Mouse (Mus musculus) midbrain, embryonic 14.5 days (tissue): ENCODE results near the gene Gamt. TPM values are rescaled to one million over a fixed set of nuclear protein-coding genes. Genes with fewer than 3 reads are reported as not detected.

ENCODE experiments used
- ATAC-seq: fragments of 200-750 bp; cut with Nextera tagmentation; 2 replicates; pipeline ENCODE4 v1.8.0; 2017; ENCODE audit warnings: moderate number of reproducible peaks, moderate library complexity; ENCODE audit not compliant: low FRiP score, low TSS enrichment
- DNase-seq: peaks from one replicate; pipeline ENCODE4 v3.0.0-alpha.2; 2015
- H3K27ac ChIP-seq: fragments of 300-500 bp; sonication (generic); replicated peaks from 2 replicates; pipeline ENCODE4 v1.5.1; 2014; ENCODE audit warnings: mild to moderate bottlenecking, low read depth, low read length, moderate library complexity
- H3K27me3 ChIP-seq: fragments of 300-500 bp; sonication (generic); 2 replicates; pipeline ENCODE4 v1.6.1; 2014; ENCODE audit warnings: low read length, control low read depth, mixed read lengths; ENCODE audit not compliant: control insufficient read depth, insufficient read depth
- H3K36me3 ChIP-seq: fragments of 300-500 bp; sonication (generic); 2 replicates; pipeline ENCODE4 v1.6.1; 2014; ENCODE audit warnings: low read length, control low read depth; ENCODE audit not compliant: control insufficient read depth, insufficient read depth
- H3K4me1 ChIP-seq: fragments of 300-500 bp; sonication (generic); 2 replicates; pipeline ENCODE4 v1.6.1; 2014; ENCODE audit warnings: mild to moderate bottlenecking, antibody characterized with exemption, low read length, control low read depth; ENCODE audit not compliant: control insufficient read depth, insufficient read depth
- H3K4me2 ChIP-seq: fragments of 300-500 bp; sonication (generic); 2 replicates; pipeline ENCODE4 v1.6.1; 2014; ENCODE audit warnings: mild to moderate bottlenecking, low read length, moderate library complexity
- H3K4me3 ChIP-seq: fragments of 300-500 bp; sonication (generic); replicated peaks from 2 replicates; pipeline ENCODE4 v1.5.1; 2014; ENCODE audit warnings: low read depth, low read length
- H3K9ac ChIP-seq: fragments of 300-500 bp; sonication (generic); replicated peaks from 2 replicates; pipeline ENCODE4 v1.6.1; 2014; ENCODE audit warnings: mild to moderate bottlenecking, low read length, moderate library complexity
- H3K9me3 ChIP-seq: fragments of 300-500 bp; sonication (generic); 2 replicates; pipeline ENCODE4 v1.6.1; 2016; ENCODE audit warnings: low read length, control low read depth, mixed read lengths; ENCODE audit not compliant: control insufficient read depth
- WGBS: fragments of 180-500 bp; shearing (Covaris S2); extraction: QIAGEN DNeasy Blood & Tissue Kit; methylation state at CpG from one replicate; pipeline ENCODE4 v1.1.7; 2014; 5-methylcytosine and 5-hydroxymethylcytosine counted together
- polyA plus RNA-seq: library from polyadenylated mRNA; unstranded; fragments of >200 nt; fragmentation: Nextera tagmentation; extraction: Ambion mirVana; gene quantifications from 2 replicates; pipeline ENCODE4 v1.2.1, GENCODE M21; 2014

Gamt gene
- 15.1 and 16.7 TPM in 2 replicates for polyA plus RNA-seq

DNA sequence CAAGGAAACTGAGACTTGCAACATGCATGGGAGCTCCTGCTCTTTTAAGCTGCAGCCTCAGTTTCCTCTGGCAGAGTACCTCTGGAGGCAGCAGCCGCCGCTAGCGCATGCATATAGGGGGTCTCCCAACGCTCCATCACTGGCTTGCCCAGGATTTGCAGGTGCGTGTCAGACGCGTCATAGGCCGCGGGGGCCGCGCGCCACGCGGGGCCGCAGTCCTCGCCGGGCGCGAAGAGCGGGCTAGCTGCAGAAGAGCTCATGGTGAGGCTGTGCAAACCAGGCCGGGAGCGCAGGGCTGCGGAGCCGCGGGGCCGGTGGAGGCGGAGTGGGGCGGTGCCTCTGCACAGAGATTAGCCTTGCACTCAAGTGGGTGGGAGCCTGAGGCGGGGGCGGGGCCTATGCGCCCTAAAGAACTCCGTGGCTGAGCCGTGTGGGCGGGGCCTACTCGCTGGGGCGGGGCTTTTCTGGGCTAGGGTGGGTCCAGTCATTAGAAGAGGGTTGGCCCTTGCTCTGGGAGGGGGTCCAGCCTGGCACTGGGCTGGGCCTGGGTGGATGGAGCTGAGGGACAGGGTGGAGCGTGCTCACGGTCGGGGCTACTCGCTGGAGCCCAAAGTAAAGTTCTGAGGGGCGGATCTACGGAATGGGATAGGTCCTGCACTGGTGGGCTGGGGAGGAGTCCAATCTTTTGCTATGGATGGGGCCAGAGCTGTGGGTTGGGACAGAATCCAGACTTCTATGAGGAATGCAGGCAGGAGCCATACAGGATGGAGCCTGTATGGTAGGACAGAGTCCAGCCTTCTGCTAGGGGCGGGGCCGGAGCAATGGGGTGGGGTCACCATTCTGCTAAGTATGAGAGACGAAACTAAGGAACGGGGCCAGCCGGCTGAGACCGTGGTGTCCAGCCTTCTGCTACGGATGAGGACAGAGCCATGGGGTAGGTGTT, at the start of gene Gamt, which contains the start of gene Dazap1:
Gene Gamt, minus strand, starts transcription at position 371 of the 943 bp plus-strand sequence.
Gene Dazap1, plus strand, starts transcription at position 845 of the 943 bp plus-strand sequence.
- ATAC-seq (peak; percentile 77), DNase-seq (peak; percentile 93)
- Histone ChIP-seq H3K27me3 (no peaks in the 10 kb centered on the region), H3K9me3 (no peaks in the 10 kb centered on the region), H3K4me3 (peak within 1 kb of the TSS; percentile 37), H3K9ac (peak within 1 kb of the TSS; percentile 60), H3K36me3 (peaks cover 29% of the 10 kb centered on the region), H3K4me2 (peak within 1 kb of the TSS; percentile 75), H3K4me1 (peaks cover 27% of the 10 kb centered on the region), H3K27ac (peak within 1 kb of the TSS; percentile 78)
- 1% methylated on average over 49 of the region's 49 CpGs for WGBS

DNA sequence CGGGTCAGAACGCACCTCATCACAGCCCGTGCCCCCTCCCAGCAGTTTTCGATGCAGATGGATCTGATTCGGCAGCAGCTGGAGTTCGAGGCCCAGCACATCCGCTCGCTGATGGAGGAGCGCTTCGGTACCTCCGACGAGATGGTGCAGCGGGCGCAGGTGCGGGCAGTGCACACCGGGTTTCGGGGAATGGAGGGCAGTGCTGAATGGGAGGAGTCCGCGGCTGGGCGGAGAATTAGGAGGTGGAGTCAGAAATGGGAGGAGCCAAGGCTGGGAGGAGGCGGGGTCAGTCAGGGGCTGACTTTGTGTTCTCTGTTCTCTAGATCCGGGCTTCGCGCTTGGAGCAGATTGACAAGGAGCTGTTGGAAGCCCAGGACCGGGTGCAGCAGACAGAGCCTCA, 44.0 kb upstream of the Gamt start:
- H3K4me1 ChIP-seq: peaks cover 35% of the 10 kb centered on the region
- no peak for ATAC-seq
- H3K4me3 ChIP-seq: no peak overlapping the region

DNA sequence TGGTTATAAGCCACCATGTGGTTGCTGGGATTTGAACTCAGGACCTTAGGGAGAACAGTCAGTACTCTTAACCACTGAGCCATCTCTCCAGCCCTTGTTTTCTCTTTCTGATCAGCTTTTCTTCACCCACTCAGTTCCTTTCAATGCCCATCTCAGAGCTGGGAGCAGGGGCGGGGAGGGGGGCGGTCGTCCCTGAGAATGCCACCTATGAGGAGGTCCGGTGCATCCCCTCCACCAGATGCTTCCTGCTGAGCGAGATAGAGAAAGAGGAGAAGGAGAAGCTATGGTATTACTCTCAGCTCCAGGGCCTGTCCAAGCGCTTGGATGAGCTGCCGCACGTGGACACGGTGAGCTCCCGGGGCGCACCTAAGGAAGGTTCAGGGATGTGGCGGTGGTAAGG, 43.6 kb upstream of the Gamt start:
- no peaks in the 10 kb centered on the region for H3K9me3 ChIP-seq
- ATAC-seq (no peak), DNase-seq (no peak)
- H3K4me2 ChIP-seq: peak overlapping the region; percentile 35
- H3K4me1 ChIP-seq: peaks cover 35% of the 10 kb centered on the region
- H3K27ac ChIP-seq: no peak overlapping the region
- WGBS: 51% methylated on average over 12 of the region's 12 CpGs
- peak overlapping the region; percentile 20; the same call in 1 of the 2 replicates for H3K9ac ChIP-seq
- peaks cover 75% of the 10 kb centered on the region for H3K36me3 ChIP-seq
- H3K4me3 ChIP-seq: no peak overlapping the region
- H3K27me3 ChIP-seq: no peaks in the 10 kb centered on the region

More for the DNA sequence above, 44.0 kb upstream of the Gamt start:
- H3K9me3 ChIP-seq: no peaks in the 10 kb centered on the region
- peaks cover 78% of the 10 kb centered on the region for H3K36me3 ChIP-seq
- 40% methylated on average over 25 of the region's 25 CpGs for WGBS
- H3K4me2 ChIP-seq: peak overlapping the region; percentile 35
- no peaks in the 10 kb centered on the region for H3K27me3 ChIP-seq
- H3K9ac ChIP-seq: peak overlapping the region; percentile 20; the same call in 1 of the 2 replicates
- H3K27ac ChIP-seq: no peak overlapping the region
- DNase-seq: no peak

GRCm38 (mm10) chr10:80302471-80302881, 41.7 kb upstream of the Gamt start:
- H3K27ac ChIP-seq: peak overlapping the region; percentile 99
- H3K9ac ChIP-seq: peak overlapping the region; percentile 99
- H3K4me3 ChIP-seq: peak overlapping the region; percentile 89
- DNase-seq (peak; percentile 76), ATAC-seq (no peak)
- 14% methylated on average over 9 of the region's 9 CpGs for WGBS
- no peaks in the 10 kb centered on the region for H3K27me3 ChIP-seq
- H3K4me2 ChIP-seq: peak overlapping the region; percentile 96
- peaks cover 55% of the 10 kb centered on the region for H3K36me3 ChIP-seq
- peaks cover 47% of the 10 kb centered on the region for H3K4me1 ChIP-seq
- no peaks in the 10 kb centered on the region for H3K9me3 ChIP-seq

- Histone ChIP-seq H3K36me3 (peaks cover 51% of the 10 kb centered on the region), H3K27me3 (no peaks in the 10 kb centered on the region)
- WGBS: 48% methylated on average over 5 of the region's 5 CpGs
Measured at GRCm38 (mm10) chr10:80302082-80302355, 41.2 kb upstream of the Gamt start.

GRCm38 (mm10) chr10:80301256-80302081, 40.7 kb upstream of the Gamt start:
- Histone ChIP-seq H3K4me3 (peak overlapping the region; percentile 89), H3K9me3 (no peaks in the 10 kb centered on the region), H3K27ac (peak overlapping the region; percentile 99), H3K36me3 (peaks cover 45% of the 10 kb centered on the region), H3K4me2 (peak overlapping the region; percentile 96), H3K4me1 (peaks cover 57% of the 10 kb centered on the region), H3K9ac (peak overlapping the region; percentile 99), H3K27me3 (no peaks in the 10 kb centered on the region)
- ATAC-seq (no peak), DNase-seq (no peak)
- 63% methylated on average over 10 of the region's 10 CpGs for WGBS

More at GRCm38 (mm10) chr10:80302082-80302355, 41.2 kb upstream of the Gamt start:
- ATAC-seq: no peak
- Histone ChIP-seq H3K4me2 (peak overlapping the region; percentile 96), H3K9ac (peak overlapping the region; percentile 99), H3K4me3 (peak overlapping the region; percentile 89), H3K4me1 (peaks cover 51% of the 10 kb centered on the region), H3K27ac (peak overlapping the region; percentile 99), H3K9me3 (no peaks in the 10 kb centered on the region)
- DNase-seq: no peak

GRCm38 (mm10) chr10:80300672-80301181, 39.9 kb upstream of the Gamt start:
- peak; percentile 80 for ATAC-seq
- H3K4me3 ChIP-seq: peak overlapping the region; percentile 89
- H3K36me3 ChIP-seq: peaks cover 38% of the 10 kb centered on the region
- peak overlapping the region; percentile 99 for H3K9ac ChIP-seq
- peak overlapping the region; percentile 96 for H3K4me2 ChIP-seq
- peaks cover 60% of the 10 kb centered on the region for H3K4me1 ChIP-seq
- peak; percentile 93 for DNase-seq
- H3K9me3 ChIP-seq: no peaks in the 10 kb centered on the region
- no peaks in the 10 kb centered on the region for H3K27me3 ChIP-seq
- H3K27ac ChIP-seq: peak overlapping the region; percentile 99
- 6% methylated on average over 11 of the region's 11 CpGs for WGBS

GRCm38 (mm10) chr10:80299824-80300223, 39.0 kb upstream of the Gamt start:
- Histone ChIP-seq H3K27me3 (no peaks in the 10 kb centered on the region), H3K9me3 (no peaks in the 10 kb centered on the region), H3K36me3 (peaks cover 32% of the 10 kb centered on the region), H3K27ac (peak overlapping the region; percentile 99), H3K4me3 (peak overlapping the region; percentile 89), H3K4me1 (peaks cover 65% of the 10 kb centered on the region), H3K9ac (peak overlapping the region; percentile 99), H3K4me2 (peak overlapping the region; percentile 96)
- WGBS: 31% methylated on average over 10 of the region's 10 CpGs
- no peak for DNase-seq
- no peak for ATAC-seq
